Mouse (Mus musculus) liver, adult 2 months (tissue): ENCODE results near the gene Ubl4b. TPM values are rescaled to one million over a fixed set of nuclear protein-coding genes. Genes with fewer than 3 reads are reported as not detected.

Experiments used
- DNase-seq: peaks from one replicate; pipeline ENCODE4 v3.0.0-alpha.2; 2011; ENCODE audit warnings: low read depth, low spot score; ENCODE audit errors: extremely low read depth
- H3K27ac ChIP-seq: fragments of 200-500 bp; replicated peaks from 2 replicates; pipeline ENCODE4 v1.5.1; 2012; ENCODE audit warnings: low read depth, mild to moderate bottlenecking, control low read depth, inconsistent platforms, low read length; ENCODE audit not compliant: insufficient read depth
- H3K27me3 ChIP-seq: fragments of 200-500 bp; 2 replicates; pipeline ENCODE4 v1.6.1; 2012; ENCODE audit warnings: mild to moderate bottlenecking, moderate library complexity, low read length, inconsistent platforms; ENCODE audit not compliant: control insufficient read depth, insufficient read depth
- H3K36me3 ChIP-seq: fragments of 200-500 bp; 2 replicates; pipeline ENCODE4 v1.6.1; 2012; ENCODE audit warnings: low read length, inconsistent platforms; ENCODE audit not compliant: control insufficient read depth, insufficient read depth
- H3K4me1 ChIP-seq: fragments of 200-500 bp; 2 replicates; pipeline ENCODE4 v1.6.1; 2011; ENCODE audit warnings: low read length; ENCODE audit not compliant: control insufficient read depth, insufficient read depth
- H3K4me3 ChIP-seq: fragments of 200-500 bp; 2 replicates; pipeline ENCODE4 v1.5.1; 2011; ENCODE audit warnings: low read depth, mild to moderate bottlenecking, control low read depth, low read length, moderate library complexity; ENCODE audit not compliant: insufficient read depth
- H3K79me2 ChIP-seq: fragments of 200-500 bp; 2 replicates; pipeline ENCODE4 v1.6.1; 2012; ENCODE audit warnings: inconsistent platforms, mild to moderate bottlenecking, low read length, moderate library complexity; ENCODE audit not compliant: control insufficient read depth, insufficient read depth
- H3K9ac ChIP-seq: fragments of 200-500 bp; 2 replicates; pipeline ENCODE4 v1.6.1; 2012; ENCODE audit warnings: low read depth, mild to moderate bottlenecking, control low read depth, inconsistent platforms, low read length
- CTCF ChIP-seq: fragments of 200-500 bp; IDR thresholded peaks from 2 replicates; pipeline ENCODE4 v1.5.1; 2011; ENCODE audit warnings: low read depth, low read length, control low read depth
- POLR2A ChIP-seq: fragments of 200-500 bp; IDR thresholded peaks from 2 replicates; pipeline ENCODE4 v1.6.1; 2011; ENCODE audit warnings: low read length, control low read depth; ENCODE audit not compliant: insufficient read depth; ENCODE audit errors: extremely low read depth
- WGBS: fragments of 180-500 bp; shearing (Covaris S2); methylation state at CpG from one replicate; pipeline ENCODE4 v1.1.7; 2018; 5-methylcytosine and 5-hydroxymethylcytosine counted together
- polyA plus RNA-seq: library from polyadenylated mRNA; depleted of rRNA; stranded (reverse); fragments of >200 nt; gene quantifications from 2 replicates; pipeline ENCODE4 v1.2.3, GENCODE M21; 2012
- total RNA-seq: library from RNA; depleted of rRNA; stranded (reverse); fragments of >200 nt; gene quantifications from 2 replicates; pipeline ENCODE4 v1.2.3, GENCODE M21; 2014

The Ubl4b gene
- total and polyA plus RNA-seq, 2 experiments = not detected

DNA sequence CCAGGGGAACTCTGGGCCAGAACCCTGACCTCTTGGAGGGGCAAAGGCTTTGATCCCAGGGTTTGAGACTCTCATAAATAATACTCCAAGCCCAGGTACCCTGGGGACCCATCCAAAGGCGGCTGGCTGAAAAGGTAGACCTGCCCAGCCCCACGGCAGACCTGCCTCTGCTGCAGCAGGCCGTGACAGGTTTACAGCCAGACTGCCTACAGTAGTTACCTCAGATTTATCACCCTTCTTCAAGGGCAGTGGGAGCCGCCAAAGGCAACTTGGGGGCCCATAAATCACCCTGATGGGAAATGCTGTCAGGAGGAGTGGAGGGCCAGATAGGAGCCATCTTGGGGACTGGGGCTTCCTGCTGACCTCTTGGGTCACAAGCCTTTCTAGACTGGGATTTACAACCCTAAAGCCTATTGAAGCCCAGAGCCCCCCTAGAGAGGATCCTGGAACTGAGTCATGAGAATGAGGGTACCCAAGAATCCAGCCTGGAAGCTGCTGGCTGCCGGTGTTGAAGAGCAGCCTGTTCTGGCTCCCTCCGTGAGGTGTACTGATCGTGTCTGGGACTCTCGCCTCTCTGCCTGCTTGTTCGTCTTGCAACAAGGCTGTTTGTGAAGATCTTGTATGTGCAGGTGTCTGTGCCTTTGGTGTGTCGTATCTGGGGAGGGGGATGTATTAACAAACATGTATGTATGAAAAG, 9.0 kb downstream of the Ubl4b start:
- Histone ChIP-seq H3K4me3 (no peak overlapping the region), H3K79me2 (no peaks in the 10 kb centered on the region), H3K36me3 (no peaks in the 10 kb centered on the region), H3K27me3 (no peaks in the 10 kb centered on the region), H3K9ac (no peak overlapping the region), H3K4me1 (no peaks in the 10 kb centered on the region), H3K27ac (no peak overlapping the region)
- no peak for TF ChIP-seq POLR2A
- no peak for TF ChIP-seq CTCF
- WGBS = 79% methylated on average over 10 of the region's 10 CpGs
- DNase-seq = no peak

DNA sequence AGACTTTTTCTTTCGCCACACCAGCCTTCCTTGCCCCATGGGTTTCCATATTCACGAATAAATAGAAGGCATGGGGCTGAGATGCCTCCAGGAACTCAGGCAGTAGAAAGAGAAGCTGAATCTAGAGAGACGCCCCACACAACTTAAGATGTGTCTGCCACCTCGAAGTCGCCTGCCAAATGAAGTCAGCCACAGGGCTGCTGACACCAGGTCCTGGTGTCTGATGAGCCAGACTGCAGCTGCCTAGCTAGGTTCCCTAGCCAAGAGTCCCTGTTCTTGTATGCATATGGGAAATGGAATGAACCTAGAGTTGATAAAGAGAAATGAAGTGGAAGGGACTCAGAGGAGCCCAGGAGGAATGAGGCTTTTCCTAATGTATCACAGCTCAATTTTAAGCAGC, 9.6 kb downstream of the Ubl4b start:
- no peak overlapping the region for H3K9ac ChIP-seq
- no peaks in the 10 kb centered on the region for H3K79me2 ChIP-seq
- no peak overlapping the region for H3K4me3 ChIP-seq
- no peaks in the 10 kb centered on the region for H3K36me3 ChIP-seq
- TF ChIP-seq POLR2A = no peak
- TF ChIP-seq CTCF = no peak
- no peaks in the 10 kb centered on the region; the same call in 1 of the 2 replicates for H3K27me3 ChIP-seq
- no peaks in the 10 kb centered on the region for H3K4me1 ChIP-seq
- H3K27ac ChIP-seq = no peak overlapping the region
- no peak for DNase-seq
- WGBS = 77% methylated on average over 5 of the region's 5 CpGs

DNA sequence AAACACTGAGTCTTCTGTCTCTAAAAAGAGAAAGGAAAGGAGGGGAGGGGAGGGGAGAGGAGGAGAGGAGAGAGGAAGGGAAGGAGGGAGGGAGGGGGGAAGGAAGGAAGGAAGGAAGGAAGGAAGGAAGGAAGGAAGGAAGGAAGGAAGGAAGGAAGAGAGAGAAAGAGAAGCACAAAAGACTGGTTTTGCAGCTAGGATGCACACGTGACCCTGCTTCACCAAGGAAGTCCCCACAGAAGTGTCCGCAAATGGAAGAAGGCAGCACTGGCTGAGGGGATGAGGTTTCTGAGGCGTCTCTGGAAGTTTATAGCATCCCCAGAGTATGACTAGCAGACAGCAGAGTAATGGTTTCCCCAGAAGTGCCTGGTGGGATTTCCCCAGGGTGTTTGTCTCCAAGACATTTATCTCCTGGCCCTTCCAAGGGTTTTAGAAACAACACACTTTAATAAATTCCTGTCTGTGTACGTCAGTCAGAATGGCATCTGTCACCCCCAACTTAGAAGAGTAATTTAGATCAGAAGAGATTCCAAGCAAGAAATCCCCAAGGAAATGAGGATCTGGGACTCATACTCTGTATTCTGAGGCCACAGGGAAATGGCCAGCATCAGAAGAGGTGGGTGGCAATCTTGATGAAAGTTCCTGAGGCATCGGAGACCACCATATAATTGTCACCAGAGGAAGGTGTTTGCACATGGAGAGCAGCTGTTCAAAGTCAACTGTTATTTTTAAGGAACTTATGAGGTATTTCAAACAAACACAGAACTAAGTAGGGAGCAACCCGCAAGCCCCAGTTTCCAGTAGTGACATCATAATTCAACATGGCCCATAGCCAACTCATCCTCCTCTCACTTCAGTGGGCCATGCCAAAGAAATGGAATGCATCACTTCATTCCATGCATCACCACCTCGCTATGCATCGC, 11.5 kb downstream of the Ubl4b start:
- no peak overlapping the region for H3K9ac ChIP-seq
- H3K4me3 ChIP-seq = no peak overlapping the region
- no peak for TF ChIP-seq CTCF
- TF ChIP-seq POLR2A = no peak
- no peaks in the 10 kb centered on the region; the same call in 1 of the 2 replicates for H3K27me3 ChIP-seq
- no peaks in the 10 kb centered on the region for H3K79me2 ChIP-seq
- WGBS = 79% methylated on average over 8 of the region's 8 CpGs
- DNase-seq = no peak
- H3K4me1 ChIP-seq = no peaks in the 10 kb centered on the region
- no peaks in the 10 kb centered on the region for H3K36me3 ChIP-seq
- no peak overlapping the region for H3K27ac ChIP-seq

DNA sequence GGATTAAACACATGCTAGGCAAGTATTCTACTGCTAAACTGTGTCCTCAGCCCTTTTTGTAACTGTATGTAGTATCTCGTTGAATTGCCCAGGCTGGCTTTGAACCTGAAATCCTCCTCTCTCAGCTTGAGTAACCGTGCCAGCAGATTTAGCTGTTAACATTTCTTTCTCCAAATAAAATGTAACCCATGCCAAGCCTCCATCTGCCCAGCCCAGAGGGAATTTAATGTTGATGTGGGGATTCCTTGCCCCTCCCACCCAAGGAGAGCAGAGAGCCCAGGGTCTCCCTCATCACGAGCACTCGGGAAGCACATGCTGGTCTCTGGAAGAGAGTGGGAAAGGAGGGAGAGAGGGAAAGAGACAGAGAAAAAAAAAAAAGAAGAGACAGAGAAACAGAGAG, 12.3 kb downstream of the Ubl4b start:
- Histone ChIP-seq H3K4me3 (no peak overlapping the region), H3K9ac (no peak overlapping the region), H3K4me1 (no peaks in the 10 kb centered on the region), H3K79me2 (no peaks in the 10 kb centered on the region), H3K27ac (no peak overlapping the region), H3K36me3 (no peaks in the 10 kb centered on the region), H3K27me3 (no peaks in the 10 kb centered on the region; the same call in 1 of the 2 replicates)
- no peak for DNase-seq
- TF ChIP-seq POLR2A = no peak
- no peak for TF ChIP-seq CTCF
- WGBS = 68% methylated on average over 4 of the region's 4 CpGs

DNA sequence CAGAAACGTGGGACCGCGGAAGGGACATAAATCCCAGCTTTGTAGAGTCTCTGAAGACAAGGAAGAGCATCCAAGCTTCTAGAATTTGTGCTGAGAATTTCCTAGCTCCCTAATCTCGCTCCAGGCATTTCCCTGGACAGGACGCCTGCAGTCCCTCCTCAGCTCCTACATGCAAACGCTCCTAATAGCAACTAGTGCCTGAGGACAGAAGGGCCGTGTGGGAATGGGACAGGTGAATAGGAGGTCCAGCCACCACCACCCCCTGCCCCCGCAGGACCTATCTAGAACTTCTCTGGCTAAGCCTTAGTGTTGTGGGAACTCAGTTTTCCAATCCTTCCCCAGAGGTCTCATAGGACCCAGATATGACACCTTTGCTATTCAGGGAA, 17.4 kb downstream of the Ubl4b start:
- no peaks in the 10 kb centered on the region for H3K36me3 ChIP-seq
- no peak overlapping the region for H3K27ac ChIP-seq
- H3K79me2 ChIP-seq = no peaks in the 10 kb centered on the region
- no peak for TF ChIP-seq CTCF
- no peak for TF ChIP-seq POLR2A
- H3K9ac ChIP-seq = no peak overlapping the region
- WGBS = 46% methylated on average over 8 of the region's 8 CpGs
- no peak overlapping the region for H3K4me3 ChIP-seq
- no peaks in the 10 kb centered on the region; the same call in 1 of the 2 replicates for H3K27me3 ChIP-seq
- DNase-seq = no peak
- H3K4me1 ChIP-seq = no peaks in the 10 kb centered on the region
